Mouse (Mus musculus): ENCODE data around the gene Hsd17b6. TPM values are rescaled to one million over a fixed set of nuclear protein-coding genes. Genes with fewer than 3 reads are reported as not detected.
A peak's percentile ranks its signal among the peaks of the same experiment; 100 is the strongest.
"Not testable (repeated sequence)": the region's sequence is repeated elsewhere in the genome, so short reads cannot be mapped to it uniquely, and the experiment has no call there.

Hsd17b6 gene
- not detected for total RNA-seq (2021)

GRCm38 (mm10) chr10:128007446-128007845, at the start of gene Hsd17b6:
TSS of gene Hsd17b6 (minus strand) at chr10:128007611.
- intact Hi-C loops (cut with DNase I) = loop anchor here (5.0 kb wide), 2 partner anchors 270 to 330 kb away; partner anchors contain the start of gene Zbtb39
- DNase-seq = no peak

- intact Hi-C loops (cut with DNase I) = no loop called here
- no peak for DNase-seq
These were observed 45.6 kb upstream of the Hsd17b6 start for GRCm38 (mm10) chr10:128053001-128053400.

GRCm38 (mm10) chr10:128052136-128052535, 44.7 kb upstream of the Hsd17b6 start:
- DNase-seq; intact Hi-C loops (cut with DNase I): not testable (repeated sequence)

GRCm38 (mm10) chr10:128051589-128051988, 44.2 kb upstream of the Hsd17b6 start:
- DNase-seq = no peak
- intact Hi-C loops (cut with DNase I) = no loop called here

- intact Hi-C loops (cut with DNase I) = no loop called here
These were observed 42.9 kb upstream of the Hsd17b6 start for GRCm38 (mm10) chr10:128050355-128050754.

GRCm38 (mm10) chr10:128049741-128050140, 42.3 kb upstream of the Hsd17b6 start:
- intact Hi-C loops (cut with DNase I) = no loop called here
- no peak for DNase-seq

More at GRCm38 (mm10) chr10:128050355-128050754, 42.9 kb upstream of the Hsd17b6 start:
- DNase-seq = no peak

- no peak for DNase-seq
- intact Hi-C loops (cut with DNase I) = no loop called here
These were observed 40.7 kb upstream of the Hsd17b6 start for GRCm38 (mm10) chr10:128048157-128048556.

GRCm38 (mm10) chr10:128043041-128043835, 35.8 kb upstream of the Hsd17b6 start:
- no peak for DNase-seq
- intact Hi-C loops (cut with DNase I) = no loop called here

GRCm38 (mm10) chr10:128042466-128042865, 35.1 kb upstream of the Hsd17b6 start:
- no peak for DNase-seq
- intact Hi-C loops (cut with DNase I) = no loop called here

- intact Hi-C loops (cut with DNase I) = no loop called here
- no peak for DNase-seq
These were observed 34.2 kb upstream of the Hsd17b6 start for GRCm38 (mm10) chr10:128041636-128042035.

GRCm38 (mm10) chr10:128040293-128040692, 32.9 kb upstream of the Hsd17b6 start:
- intact Hi-C loops (cut with DNase I) = no loop called here
- DNase-seq = no peak

GRCm38 (mm10) chr10:128039858-128040257, 32.4 kb upstream of the Hsd17b6 start:
- DNase-seq = no peak
- intact Hi-C loops (cut with DNase I) = no loop called here

GRCm38 (mm10) chr10:128039167-128039566, 31.8 kb upstream of the Hsd17b6 start:
- intact Hi-C loops (cut with DNase I) = no loop called here
- DNase-seq = no peak

GRCm38 (mm10) chr10:128037921-128038320, 30.5 kb upstream of the Hsd17b6 start:
- intact Hi-C loops (cut with DNase I) = no loop called here
- no peak for DNase-seq

GRCm38 (mm10) chr10:128036746-128037425, 29.5 kb upstream of the Hsd17b6 start:
- intact Hi-C loops (cut with DNase I) = no loop called here
- peak; percentile 49 to 56 for DNase-seq

- intact Hi-C loops (cut with DNase I) = no loop called here
- no peak for DNase-seq
These were observed 23.4 kb upstream of the Hsd17b6 start for GRCm38 (mm10) chr10:128030860-128031259.

- no peak for DNase-seq
- intact Hi-C loops (cut with DNase I) = no loop called here
These were observed 22.5 kb upstream of the Hsd17b6 start for GRCm38 (mm10) chr10:128029931-128030330.

- intact Hi-C loops (cut with DNase I) = no loop called here
- DNase-seq = no peak
These were observed 16.1 kb upstream of the Hsd17b6 start for GRCm38 (mm10) chr10:128023496-128023895.

GRCm38 (mm10) chr10:128022196-128022595, 14.8 kb upstream of the Hsd17b6 start:
- intact Hi-C loops (cut with DNase I) = no loop called here
- DNase-seq = no peak

GRCm38 (mm10) chr10:128015068-128015934, 7.9 kb upstream of the Hsd17b6 start, which contains the start of gene Prim1:
TSS of gene Prim1 (plus strand) at chr10:128015168.
- intact Hi-C loops (cut with DNase I) = no loop called here
- DNase-seq = peak; percentile 75

GRCm38 (mm10) chr10:128009735-128010134, 2.3 kb upstream of the Hsd17b6 start:
- no peak for DNase-seq
- intact Hi-C loops (cut with DNase I) = loop anchor here (5.0 kb wide), 2 partner anchors 272 to 332 kb away; partner anchors contain the start of gene Zbtb39
